Mouse (Mus musculus) forebrain, embryonic 14.5 days (tissue): ENCODE results near the gene B3gat3. TPM values are rescaled to one million over a fixed set of nuclear protein-coding genes. Genes with fewer than 3 reads are reported as not detected.
A peak's percentile ranks its signal among the peaks of the same experiment; 100 is the strongest.
"Not testable (repeated sequence)": the region's sequence is repeated elsewhere in the genome, so short reads cannot be mapped to it uniquely, and the experiment has no call there.

Experiments used
- ATAC-seq: fragments of 200-750 bp; cut with Nextera tagmentation; 2 replicates; pipeline ENCODE4 v1.8.0; 2017; ENCODE audit warnings: mild to moderate bottlenecking, moderate library complexity
- DNase-seq: peaks from one replicate; pipeline ENCODE4 v3.0.0-alpha.2; 2015; ENCODE audit warnings: low spot score
- H3K27ac ChIP-seq: fragments of 300-500 bp; sonication (generic); 2 replicates; pipeline ENCODE4 v1.5.1; 2014; ENCODE audit warnings: low read depth, mild to moderate bottlenecking, control low read depth, low read length, moderate library complexity
- H3K27me3 ChIP-seq: fragments of 300-500 bp; sonication (generic); replicated peaks from 2 replicates; pipeline ENCODE4 v1.6.1; 2014; ENCODE audit warnings: low read length, control low read depth, mixed read lengths; ENCODE audit not compliant: control insufficient read depth, insufficient read depth
- H3K36me3 ChIP-seq: fragments of 300-500 bp; sonication (generic); 2 replicates; pipeline ENCODE4 v1.6.1; 2014; ENCODE audit warnings: low read length, control low read depth; ENCODE audit not compliant: control insufficient read depth, insufficient read depth
- H3K4me1 ChIP-seq: fragments of 300-500 bp; sonication (generic); 2 replicates; pipeline ENCODE4 v1.6.1; 2014; ENCODE audit warnings: antibody characterized with exemption, low read length, control low read depth; ENCODE audit not compliant: control insufficient read depth, insufficient read depth
- H3K4me2 ChIP-seq: fragments of 300-500 bp; sonication (generic); 2 replicates; pipeline ENCODE4 v1.6.1; 2014; ENCODE audit warnings: mild to moderate bottlenecking, control low read depth, low read length
- H3K4me3 ChIP-seq: fragments of 300-500 bp; sonication (generic); 2 replicates; pipeline ENCODE4 v1.5.1; 2014; ENCODE audit warnings: low read depth, low read length, control low read depth
- H3K9ac ChIP-seq: fragments of 300-500 bp; sonication (generic); 2 replicates; pipeline ENCODE4 v1.6.1; 2014; ENCODE audit warnings: mild to moderate bottlenecking, low read length, control low read depth, moderate library complexity
- H3K9me3 ChIP-seq: fragments of 300-500 bp; sonication (generic); replicated peaks from 2 replicates; pipeline ENCODE4 v1.6.1; 2016; ENCODE audit warnings: low read length, control low read depth, mixed read lengths; ENCODE audit not compliant: control insufficient read depth
- WGBS: fragments of 180-500 bp; shearing (Covaris S2); extraction: QIAGEN DNeasy Blood & Tissue Kit; methylation state at CpG from one replicate; pipeline ENCODE4 v1.1.7; 2014; 5-methylcytosine and 5-hydroxymethylcytosine counted together
- polyA plus RNA-seq: library from polyadenylated mRNA; unstranded; fragments of >200 nt; fragmentation: Nextera tagmentation; extraction: Ambion mirVana; gene quantifications from 2 replicates; pipeline ENCODE4 v1.2.1, GENCODE M21; 2014

B3gat3 gene
- polyA plus RNA-seq, 1 experiment from 2014 or later: 53.3 TPM

DNA sequence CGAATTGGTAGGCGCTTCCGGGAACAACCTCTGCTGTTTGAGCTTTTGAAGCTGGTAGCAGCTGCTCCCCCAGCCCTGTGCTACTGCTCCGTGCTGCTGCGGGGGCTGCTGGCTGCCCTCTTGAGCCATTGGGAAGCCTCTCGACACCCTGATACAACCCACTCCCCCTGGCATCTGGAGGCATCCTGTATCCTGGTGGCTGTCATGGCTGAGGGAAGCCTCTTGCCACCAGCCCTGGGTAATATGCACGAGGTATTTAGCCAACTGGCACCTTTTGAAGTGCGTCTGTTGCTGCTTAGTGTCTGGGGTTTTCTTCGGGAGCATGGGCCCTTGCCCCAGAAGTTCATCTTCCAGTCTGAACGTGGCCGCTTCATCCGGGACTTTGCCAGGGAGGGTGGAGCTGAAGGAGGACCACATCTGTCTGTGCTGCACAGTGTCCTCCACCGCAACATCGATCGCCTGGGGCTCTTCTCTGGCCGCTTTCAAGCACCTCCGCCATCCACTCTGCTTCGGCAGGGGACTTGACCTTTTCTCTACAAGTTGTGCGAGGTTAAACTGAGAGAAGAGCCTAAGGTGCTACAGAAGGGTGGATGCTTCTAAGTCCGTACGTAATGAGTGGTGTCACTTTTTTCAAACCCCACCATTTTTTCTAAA, 22.8 kb upstream of the B3gat3 start:
- H3K36me3 ChIP-seq: peaks cover 27% of the 10 kb centered on the region
- peak; percentile 32 for DNase-seq
- peak overlapping the region; percentile 88 for H3K4me3 ChIP-seq
- H3K27ac ChIP-seq: peak overlapping the region; percentile 74
- H3K4me1 ChIP-seq: peaks cover 24% of the 10 kb centered on the region
- not testable (repeated sequence) for H3K27me3 ChIP-seq, H3K9me3 ChIP-seq
- H3K4me2 ChIP-seq: peak overlapping the region; percentile 94
- ATAC-seq: peak; percentile 47
- 27% methylated on average over 21 of the region's 21 CpGs for WGBS
- H3K9ac ChIP-seq: peak overlapping the region; percentile 63

DNA sequence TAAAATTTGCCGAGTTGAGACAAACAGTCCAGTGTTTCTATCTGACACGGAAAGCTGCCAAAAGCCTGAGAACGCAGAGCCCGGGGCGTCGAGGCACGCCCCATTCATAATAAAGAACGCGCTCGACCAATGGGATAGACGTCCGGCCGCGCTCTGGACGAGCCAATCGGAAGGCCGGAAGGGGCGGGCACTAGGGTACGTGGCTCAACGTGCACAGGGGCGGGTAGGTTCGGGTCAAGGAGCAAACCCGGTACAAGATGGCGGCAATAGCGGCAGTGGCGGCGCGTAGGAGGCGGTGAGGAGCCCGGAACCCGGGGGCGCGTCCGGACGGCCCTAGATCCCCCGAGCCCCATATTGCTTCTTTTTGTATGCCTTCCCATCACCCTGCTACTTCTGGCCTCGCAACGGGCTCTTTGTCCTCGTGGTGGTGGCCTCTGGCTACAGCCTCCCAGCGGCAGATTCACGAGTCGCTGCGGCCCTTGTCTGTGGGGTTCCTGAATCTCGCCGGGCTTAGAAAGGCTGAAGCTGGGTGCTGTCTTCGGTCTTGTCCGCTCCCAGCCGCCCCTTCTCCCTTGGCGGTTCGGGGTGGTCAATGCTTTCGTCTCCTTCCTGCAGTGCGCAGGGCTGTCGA, 22.2 kb upstream of the B3gat3 start, which contains the start of gene Ganab:
Gene Ganab, plus strand, starts transcription at position 207 of the 631 bp plus-strand sequence.
- WGBS: under 1% methylated on average over 47 of the region's 53 CpGs
- Histone ChIP-seq H3K27ac (peak within 1 kb of the TSS; percentile 74), H3K9me3 (no peaks in the 10 kb centered on the region), H3K4me3 (peak within 1 kb of the TSS; percentile 88), H3K4me1 (peaks cover 24% of the 10 kb centered on the region), H3K36me3 (peaks cover 32% of the 10 kb centered on the region), H3K27me3 (no peaks in the 10 kb centered on the region), H3K9ac (peak within 1 kb of the TSS; percentile 80), H3K4me2 (peak within 1 kb of the TSS; percentile 94)
- ATAC-seq (peak; percentile 99), DNase-seq (peak; percentile 99)

DNA sequence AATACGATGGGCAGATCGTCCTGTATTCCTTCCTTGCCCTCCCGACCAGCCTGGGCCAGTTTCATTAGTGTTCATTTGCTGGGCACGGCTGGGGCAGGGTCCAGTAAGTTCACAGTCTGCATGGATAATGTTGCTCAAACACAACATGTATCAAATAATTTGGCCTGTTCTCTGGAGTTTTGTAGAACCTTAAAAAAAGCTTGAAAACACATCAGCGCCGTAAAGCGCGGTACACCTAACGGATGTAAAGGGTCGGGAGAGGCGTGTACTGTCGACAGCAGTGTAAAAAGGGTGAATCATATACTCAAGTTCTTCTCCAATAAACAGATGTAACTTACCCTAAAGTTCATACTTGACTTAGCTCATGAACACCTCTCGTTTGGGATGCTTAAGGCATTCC, 21.6 kb upstream of the B3gat3 start:
- Histone ChIP-seq H3K27ac (peak overlapping the region; percentile 74; the same call in 1 of the 2 replicates), H3K9ac (peak overlapping the region; percentile 80), H3K4me3 (peak overlapping the region; percentile 88), H3K4me2 (peak overlapping the region; percentile 94), H3K27me3 (no peaks in the 10 kb centered on the region), H3K36me3 (peaks cover 38% of the 10 kb centered on the region), H3K4me1 (peaks cover 22% of the 10 kb centered on the region), H3K9me3 (no peaks in the 10 kb centered on the region)
- DNase-seq (no peak), ATAC-seq (no peak)
- WGBS: 18% methylated on average over 13 of the region's 13 CpGs

DNA sequence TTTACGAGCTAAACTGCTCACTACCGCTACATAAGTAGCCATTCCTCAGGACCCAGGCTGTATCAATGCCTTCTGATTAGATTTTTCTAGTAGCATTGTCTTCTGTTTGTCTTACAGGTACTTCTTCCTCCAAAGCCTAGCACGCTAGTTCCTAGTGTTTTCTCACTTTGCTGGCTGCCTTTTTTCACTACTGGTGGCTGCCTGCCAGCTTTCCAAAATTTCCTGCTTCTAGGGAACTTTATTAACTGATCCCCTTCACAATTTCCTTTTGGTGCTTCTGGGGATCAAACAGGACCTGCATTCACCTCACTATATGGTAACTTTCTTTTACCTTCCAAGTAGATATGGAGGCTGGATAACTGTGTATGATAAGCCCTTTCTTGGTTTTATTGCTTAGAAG, 21.1 kb upstream of the B3gat3 start:
- DNase-seq (no peak), ATAC-seq (no peak)
- peaks cover 42% of the 10 kb centered on the region for H3K36me3 ChIP-seq
- H3K9me3 ChIP-seq: no peaks in the 10 kb centered on the region
- H3K4me1 ChIP-seq: peaks cover 18% of the 10 kb centered on the region
- H3K27ac ChIP-seq: no peak overlapping the region
- no peaks in the 10 kb centered on the region for H3K27me3 ChIP-seq
- H3K4me2 ChIP-seq: peak overlapping the region; percentile 94
- H3K4me3 ChIP-seq: peak overlapping the region; percentile 88
- 64% methylated on average over 3 of the region's 3 CpGs for WGBS
- peak overlapping the region; percentile 80 for H3K9ac ChIP-seq

DNA sequence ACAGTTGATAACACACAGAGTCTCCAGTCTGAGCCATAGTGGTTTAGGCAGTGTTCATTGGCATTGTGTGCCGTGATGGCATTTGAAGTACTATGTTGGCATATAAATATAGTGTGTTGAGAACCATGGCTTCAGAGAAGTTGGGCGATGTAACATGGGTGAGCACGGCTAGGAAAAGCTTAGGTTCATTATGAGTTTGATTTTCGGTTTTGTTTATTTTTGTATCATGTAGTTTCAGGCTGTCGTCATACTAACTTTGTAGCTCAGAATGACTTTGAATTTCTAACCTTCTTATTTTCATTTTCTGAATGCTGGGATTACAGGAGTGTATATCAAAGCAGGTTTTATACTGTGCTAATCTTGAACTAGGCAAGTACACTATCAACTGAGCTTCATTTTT, 16.8 kb upstream of the B3gat3 start:
- WGBS: 96% methylated on average over 5 of the region's 5 CpGs
- H3K36me3 ChIP-seq: peaks cover 60% of the 10 kb centered on the region

DNA sequence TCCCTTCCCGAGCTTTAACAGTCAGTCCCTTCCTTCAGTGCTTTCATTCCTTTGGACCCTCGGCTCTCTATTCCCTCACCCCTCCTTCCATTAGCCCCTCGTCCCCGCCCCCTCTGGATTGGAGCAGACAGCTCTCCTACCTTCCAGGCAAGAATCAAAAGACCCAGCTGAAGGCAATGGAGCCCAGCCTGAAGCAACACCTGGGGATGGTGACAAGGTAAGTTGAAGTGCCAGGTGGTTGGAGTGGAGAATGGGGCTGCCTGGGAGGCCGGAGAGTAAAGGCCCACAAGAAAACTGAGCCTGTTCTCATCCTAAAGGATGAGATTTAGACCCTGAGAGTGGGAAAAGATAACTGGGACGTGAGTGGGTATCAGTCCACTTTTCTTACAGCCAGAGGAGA, 11.6 kb upstream of the B3gat3 start:
- 94% methylated on average over 6 of the region's 6 CpGs for WGBS
- Histone ChIP-seq H3K27ac (no peak overlapping the region), H3K9ac (no peak overlapping the region), H3K4me2 (no peak overlapping the region), H3K4me1 (no peaks in the 10 kb centered on the region), H3K9me3 (no peaks in the 10 kb centered on the region), H3K4me3 (no peak overlapping the region), H3K36me3 (peaks cover 96% of the 10 kb centered on the region), H3K27me3 (no peaks in the 10 kb centered on the region)
- DNase-seq: no peak
- no peak for ATAC-seq

More for the DNA sequence above, 16.8 kb upstream of the B3gat3 start:
- Histone ChIP-seq H3K4me2 (no peak overlapping the region), H3K9ac (no peak overlapping the region), H3K4me1 (peaks cover 10% of the 10 kb centered on the region), H3K4me3 (no peak overlapping the region), H3K27me3 (no peaks in the 10 kb centered on the region), H3K27ac (no peak overlapping the region), H3K9me3 (no peaks in the 10 kb centered on the region)
- ATAC-seq: no peak
- DNase-seq: no peak

DNA sequence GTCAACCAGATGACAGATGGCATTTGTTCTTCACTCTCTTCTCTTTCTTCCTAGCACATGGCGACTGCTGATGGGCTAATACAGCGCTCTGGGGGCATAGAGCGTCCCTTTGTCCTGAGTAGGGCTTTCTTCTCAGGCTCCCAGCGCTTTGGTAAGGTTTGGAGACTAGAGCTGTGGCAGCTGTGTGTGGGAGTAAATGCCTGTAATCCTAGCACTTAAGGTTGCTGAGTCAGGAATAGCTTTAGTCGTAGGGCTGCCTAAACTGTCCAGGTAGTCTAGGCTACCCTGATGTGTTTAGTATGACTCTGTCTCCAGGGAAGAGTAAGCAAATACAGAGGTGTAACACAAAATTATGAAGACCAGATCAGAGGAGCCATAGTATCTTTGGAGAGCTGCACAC, 8.4 kb upstream of the B3gat3 start:
- H3K9ac ChIP-seq: no peak overlapping the region

DNA sequence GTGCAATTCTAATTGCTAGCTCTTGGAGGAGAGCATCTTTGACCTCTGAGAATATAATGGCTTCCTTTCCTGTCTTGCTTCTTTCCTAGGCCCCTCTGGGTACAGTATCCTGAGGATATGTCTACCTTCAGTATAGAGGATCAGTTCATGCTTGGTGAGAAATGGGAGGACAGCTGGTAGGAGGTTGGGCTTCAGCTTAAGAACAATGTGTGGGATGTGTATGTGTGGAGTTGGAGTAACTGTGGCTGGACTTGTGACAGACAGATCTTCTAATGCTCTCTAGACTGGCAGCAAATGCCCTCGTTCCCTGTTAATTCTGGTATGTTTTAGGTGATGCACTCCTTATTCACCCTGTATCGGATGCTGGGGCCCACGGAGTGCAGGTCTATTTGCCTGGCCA, 6.0 kb upstream of the B3gat3 start:
- no peak overlapping the region for H3K27ac ChIP-seq
- H3K9ac ChIP-seq: no peak overlapping the region
- no peak overlapping the region for H3K4me3 ChIP-seq
- H3K27me3 ChIP-seq: no peaks in the 10 kb centered on the region
- H3K4me1 ChIP-seq: no peaks in the 10 kb centered on the region
- WGBS: 99% methylated on average over 3 of the region's 3 CpGs
- H3K9me3 ChIP-seq: no peaks in the 10 kb centered on the region
- ATAC-seq (no peak), DNase-seq (no peak)
- H3K4me2 ChIP-seq: no peak overlapping the region
- H3K36me3 ChIP-seq: peaks cover 78% of the 10 kb centered on the region

More for the DNA sequence above, 8.4 kb upstream of the B3gat3 start:
- Histone ChIP-seq H3K27me3 (no peaks in the 10 kb centered on the region), H3K4me3 (no peak overlapping the region), H3K4me2 (no peak overlapping the region), H3K36me3 (peaks cover 100% of the 10 kb centered on the region), H3K9me3 (no peaks in the 10 kb centered on the region), H3K4me1 (no peaks in the 10 kb centered on the region), H3K27ac (no peak overlapping the region)
- no peak for DNase-seq
- 94% methylated on average over 5 of the region's 5 CpGs for WGBS
- ATAC-seq: no peak

DNA sequence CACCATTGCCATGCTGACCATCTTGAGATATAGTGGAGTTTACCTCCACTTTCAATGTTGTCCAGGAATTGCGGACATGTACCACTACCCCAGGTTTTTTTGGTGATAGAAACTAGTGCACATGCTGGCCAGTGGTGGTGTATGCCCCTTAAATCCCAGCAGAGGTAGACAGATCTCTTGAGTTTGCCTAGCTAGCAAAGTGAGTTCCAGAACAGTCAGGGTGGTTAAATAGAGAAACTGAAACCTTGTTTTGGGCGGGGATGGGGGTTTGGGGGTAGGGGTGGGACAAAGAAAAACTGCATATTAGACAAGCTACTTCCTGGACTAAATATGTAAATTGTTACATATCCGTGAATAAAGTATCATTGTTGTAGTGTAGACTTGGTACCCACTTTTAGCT, 1.2 kb upstream of the B3gat3 start:
- Histone ChIP-seq H3K27me3 (no peaks in the 10 kb centered on the region), H3K4me1 (peaks cover 9% of the 10 kb centered on the region; the same call in 1 of the 2 replicates), H3K4me2 (no peak overlapping the region), H3K9ac (no peak overlapping the region), H3K9me3 (no peaks in the 10 kb centered on the region), H3K27ac (no peak overlapping the region), H3K4me3 (no peak overlapping the region), H3K36me3 (peaks cover 42% of the 10 kb centered on the region)
- DNase-seq: no peak
- WGBS: 94% methylated on average over 3 of the region's 3 CpGs
- ATAC-seq: no peak
